Mouse (Mus musculus) C2C12 (cell line): ENCODE results near the gene Pfpl.

Source experiments
- CEBPB ChIP-seq: IDR thresholded peaks from one replicate; pipeline ENCODE4 v1.6.1; 2011; ENCODE audit warnings: low read depth, mild to moderate bottlenecking, control low read depth, moderate library complexity
- CTCF ChIP-seq: IDR thresholded peaks from one replicate; pipeline ENCODE4 v1.5.1; 2011; ENCODE audit not compliant: control insufficient read depth, insufficient read depth, insufficient read length
- FOSL1 ChIP-seq: IDR thresholded peaks from one replicate; pipeline ENCODE4 v1.8.0; 2011; ENCODE audit warnings: mild to moderate bottlenecking, low read length; ENCODE audit not compliant: poor library complexity, insufficient read depth, severe bottlenecking
- MAX ChIP-seq: IDR thresholded peaks from one replicate; pipeline ENCODE4 v1.6.1; 2011; ENCODE audit warnings: mild to moderate bottlenecking, control low read depth
- MYOD1 ChIP-seq: IDR thresholded peaks from one replicate; pipeline ENCODE4 v1.6.1; 2011; ENCODE audit warnings: low read depth; ENCODE audit not compliant: control insufficient read depth, insufficient read length
- MYOG ChIP-seq: IDR thresholded peaks from one replicate; pipeline ENCODE4 v1.6.1; 2011; ENCODE audit not compliant: control insufficient read depth, insufficient read length; ENCODE audit errors: extremely low read depth
- USF1 ChIP-seq: IDR thresholded peaks from one replicate; pipeline ENCODE4 v1.6.1; 2011; ENCODE audit warnings: low read depth, mild to moderate bottlenecking, control low read depth, moderate library complexity

DNA sequence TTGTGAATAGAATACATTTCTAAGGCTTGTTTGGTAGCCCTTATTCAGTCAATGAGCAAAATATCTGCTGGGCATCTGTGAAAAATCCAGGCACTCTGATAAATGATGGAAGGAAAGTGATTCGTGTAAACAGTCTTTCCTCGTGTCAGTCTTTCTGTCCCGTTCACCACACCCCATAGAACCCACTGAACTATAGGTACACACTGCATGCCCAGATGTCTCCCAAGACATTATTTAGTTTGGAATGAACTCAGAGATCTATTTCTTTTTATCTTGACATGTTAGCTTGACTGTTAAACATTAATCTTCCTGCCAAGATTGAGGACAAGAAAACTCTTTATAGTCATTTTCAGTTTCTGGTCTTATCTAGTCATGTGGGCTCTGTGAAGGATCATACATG lies 9.4 kb upstream of the Pfpl start:
- TF ChIP-seq MAX: no peak
- TF ChIP-seq CTCF: no peak
- no peak for TF ChIP-seq MYOD1
- TF ChIP-seq CEBPB: no peak
- TF ChIP-seq MYOG: no peak
- TF ChIP-seq USF1: no peak
- no peak for TF ChIP-seq FOSL1
